Mouse (Mus musculus): ENCODE data around the gene Fstl4. TPM values are rescaled to one million over a fixed set of nuclear protein-coding genes. Genes with fewer than 3 reads are reported as not detected.
"Not testable (repeated sequence)": the region's sequence is repeated elsewhere in the genome, so short reads cannot be mapped to it uniquely, and the experiment has no call there.

The Fstl4 gene
- polyA plus RNA-seq, 1 experiment from 2014 or later: 6.1 TPM

GRCm38 (mm10) chr11:53162385-53162784, 398.0 kb downstream of the Fstl4 start:
- Histone ChIP-seq H3K4me1 (no peaks in the 10 kb centered on the region), H3K4me2 (replicated peaks) (no peak overlapping the region), H3K36me3 (no peaks in the 10 kb centered on the region), H3K9ac (replicated peaks) (no peak overlapping the region), H3K9me3 (no peaks in the 10 kb centered on the region), H3K27me3 (no peaks in the 10 kb centered on the region), H3K4me3 (no peak overlapping the region), H3K27ac (replicated peaks) (no peak overlapping the region)
- ATAC-seq (replicated peaks): no peak
- WGBS: 84% methylated on average over 6 of the region's 6 CpGs

GRCm38 (mm10) chr11:53166478-53166877, 402.0 kb downstream of the Fstl4 start:
- Histone ChIP-seq H3K4me2 (replicated peaks) (no peak overlapping the region), H3K27me3 (no peaks in the 10 kb centered on the region), H3K27ac (replicated peaks) (no peak overlapping the region), H3K4me3 (no peak overlapping the region), H3K9me3 (no peaks in the 10 kb centered on the region), H3K4me1 (no peaks in the 10 kb centered on the region), H3K9ac (replicated peaks) (no peak overlapping the region), H3K36me3 (no peaks in the 10 kb centered on the region)
- WGBS: 78% methylated on average over 2 of the region's 2 CpGs
- ATAC-seq (replicated peaks): no peak

GRCm38 (mm10) chr11:53182177-53182852, 417.9 kb downstream of the Fstl4 start:
- no peaks in the 10 kb centered on the region for H3K27me3 ChIP-seq
- H3K9ac ChIP-seq (replicated peaks): no peak overlapping the region
- H3K4me2 ChIP-seq (replicated peaks): no peak overlapping the region
- no peak overlapping the region for H3K27ac ChIP-seq (replicated peaks)
- H3K4me3 ChIP-seq: no peak overlapping the region
- no peaks in the 10 kb centered on the region for H3K36me3 ChIP-seq
- H3K9me3 ChIP-seq: no peaks in the 10 kb centered on the region
- 84% methylated on average over 13 of the region's 13 CpGs for WGBS
- ATAC-seq (replicated peaks): no peak
- H3K4me1 ChIP-seq: peaks cover 5% of the 10 kb centered on the region; the same call in 1 of the 2 replicates

GRCm38 (mm10) chr11:53182858-53183257, 418.4 kb downstream of the Fstl4 start:
- Histone ChIP-seq H3K4me1 (peaks cover 5% of the 10 kb centered on the region; the same call in 1 of the 2 replicates), H3K9ac (replicated peaks) (no peak overlapping the region), H3K4me2 (replicated peaks) (no peak overlapping the region), H3K27ac (replicated peaks) (no peak overlapping the region), H3K4me3 (no peak overlapping the region), H3K36me3 (no peaks in the 10 kb centered on the region), H3K9me3 (no peaks in the 10 kb centered on the region), H3K27me3 (no peaks in the 10 kb centered on the region)
- WGBS: 59% methylated on average over 4 of the region's 4 CpGs
- ATAC-seq (replicated peaks): no peak

- WGBS: 94% methylated on average over 7 of the region's 7 CpGs
- ATAC-seq (replicated peaks): no peak
- no peaks in the 10 kb centered on the region for H3K36me3 ChIP-seq
- H3K27me3 ChIP-seq: no peaks in the 10 kb centered on the region
- H3K4me2 ChIP-seq (replicated peaks): no peak overlapping the region
- H3K9ac ChIP-seq (replicated peaks): no peak overlapping the region
- peaks cover 5% of the 10 kb centered on the region; the same call in 1 of the 2 replicates for H3K4me1 ChIP-seq
- H3K4me3 ChIP-seq: no peak overlapping the region
- no peak overlapping the region for H3K27ac ChIP-seq (replicated peaks)
- H3K9me3 ChIP-seq: no peaks in the 10 kb centered on the region
These were observed 419.6 kb downstream of the Fstl4 start for GRCm38 (mm10) chr11:53184046-53184445.

GRCm38 (mm10) chr11:53184698-53185097, 420.3 kb downstream of the Fstl4 start:
- Histone ChIP-seq H3K27ac (replicated peaks) (no peak overlapping the region), H3K27me3 (no peaks in the 10 kb centered on the region), H3K9me3 (no peaks in the 10 kb centered on the region), H3K36me3 (no peaks in the 10 kb centered on the region), H3K9ac (replicated peaks) (no peak overlapping the region), H3K4me3 (no peak overlapping the region), H3K4me2 (replicated peaks) (no peak overlapping the region), H3K4me1 (peaks cover 5% of the 10 kb centered on the region; the same call in 1 of the 2 replicates)
- 74% methylated on average over 5 of the region's 5 CpGs for WGBS
- ATAC-seq (replicated peaks): no peak

- Histone ChIP-seq H3K4me1 (peaks cover 3% of the 10 kb centered on the region; the same call in 1 of the 2 replicates), H3K9me3 (no peaks in the 10 kb centered on the region), H3K27ac (replicated peaks) (no peak overlapping the region), H3K4me3 (no peak overlapping the region), H3K9ac (replicated peaks) (no peak overlapping the region), H3K36me3 (no peaks in the 10 kb centered on the region), H3K27me3 (no peaks in the 10 kb centered on the region), H3K4me2 (replicated peaks) (no peak overlapping the region)
- WGBS: 57% methylated on average over 5 of the region's 5 CpGs
- no peak for ATAC-seq (replicated peaks)
These were observed 423.1 kb downstream of the Fstl4 start for GRCm38 (mm10) chr11:53187427-53188140.

- not testable (repeated sequence) for H3K9ac ChIP-seq (replicated peaks); H3K4me3 ChIP-seq; ATAC-seq (replicated peaks); H3K4me1 ChIP-seq; H3K4me2 ChIP-seq (replicated peaks); H3K27ac ChIP-seq (replicated peaks); H3K9me3 ChIP-seq; H3K36me3 ChIP-seq; H3K27me3 ChIP-seq
- 95% methylated on average over 1 of the region's 1 CpGs for WGBS
These were observed 432.1 kb downstream of the Fstl4 start for GRCm38 (mm10) chr11:53196551-53196950.

- Histone ChIP-seq H3K27ac (replicated peaks) (no peak overlapping the region), H3K4me1 (no peaks in the 10 kb centered on the region), H3K36me3 (no peaks in the 10 kb centered on the region), H3K4me3 (no peak overlapping the region), H3K9ac (replicated peaks) (no peak overlapping the region), H3K4me2 (replicated peaks) (no peak overlapping the region), H3K9me3 (no peaks in the 10 kb centered on the region), H3K27me3 (no peaks in the 10 kb centered on the region)
- WGBS: 91% methylated on average over 2 of the region's 2 CpGs
- ATAC-seq (replicated peaks): no peak
These were observed 432.7 kb downstream of the Fstl4 start for GRCm38 (mm10) chr11:53197111-53197510.

- Histone ChIP-seq H3K27me3 (no peaks in the 10 kb centered on the region), H3K4me2 (replicated peaks) (no peak overlapping the region), H3K9me3 (no peaks in the 10 kb centered on the region), H3K36me3 (no peaks in the 10 kb centered on the region), H3K4me1 (no peaks in the 10 kb centered on the region), H3K27ac (replicated peaks) (no peak overlapping the region), H3K4me3 (no peak overlapping the region), H3K9ac (replicated peaks) (no peak overlapping the region)
- ATAC-seq (replicated peaks): no peak
- WGBS: 77% methylated on average over 2 of the region's 2 CpGs
These were observed 438.2 kb downstream of the Fstl4 start for GRCm38 (mm10) chr11:53202459-53203250.

- no peak overlapping the region for H3K27ac ChIP-seq (replicated peaks)
These were observed 446.4 kb downstream of the Fstl4 start for GRCm38 (mm10) chr11:53210876-53211275.

GRCm38 (mm10) chr11:53229011-53229410, 464.6 kb downstream of the Fstl4 start:
- 86% methylated on average over 3 of the region's 3 CpGs for WGBS
- Histone ChIP-seq H3K4me3 (no peak overlapping the region), H3K9me3 (no peaks in the 10 kb centered on the region)

More at GRCm38 (mm10) chr11:53210876-53211275, 446.4 kb downstream of the Fstl4 start:
- no peak overlapping the region for H3K4me3 ChIP-seq
- no peaks in the 10 kb centered on the region for H3K36me3 ChIP-seq
- no peak overlapping the region for H3K4me2 ChIP-seq (replicated peaks)
- no peak for ATAC-seq (replicated peaks)
- H3K9ac ChIP-seq (replicated peaks): no peak overlapping the region
- H3K9me3 ChIP-seq: no peaks in the 10 kb centered on the region
- H3K4me1 ChIP-seq: 0 out of 2 replicates have a peak, but pooled peaks cover 4% of the 10 kb centered on the region
- H3K27me3 ChIP-seq: no peaks in the 10 kb centered on the region
- WGBS: 17% methylated on average over 9 of the region's 9 CpGs

More at GRCm38 (mm10) chr11:53229011-53229410, 464.6 kb downstream of the Fstl4 start:
- no peak overlapping the region for H3K4me2 ChIP-seq (replicated peaks)
- ATAC-seq (replicated peaks): no peak
- H3K4me1 ChIP-seq: peaks cover 9% of the 10 kb centered on the region
- H3K36me3 ChIP-seq: no peaks in the 10 kb centered on the region
- no peak overlapping the region for H3K27ac ChIP-seq (replicated peaks)
- no peaks in the 10 kb centered on the region for H3K27me3 ChIP-seq
- no peak overlapping the region for H3K9ac ChIP-seq (replicated peaks)
